Comparison of ENCODE assay signal across 17 mouse cellular contexts in the genomic region with DNA sequence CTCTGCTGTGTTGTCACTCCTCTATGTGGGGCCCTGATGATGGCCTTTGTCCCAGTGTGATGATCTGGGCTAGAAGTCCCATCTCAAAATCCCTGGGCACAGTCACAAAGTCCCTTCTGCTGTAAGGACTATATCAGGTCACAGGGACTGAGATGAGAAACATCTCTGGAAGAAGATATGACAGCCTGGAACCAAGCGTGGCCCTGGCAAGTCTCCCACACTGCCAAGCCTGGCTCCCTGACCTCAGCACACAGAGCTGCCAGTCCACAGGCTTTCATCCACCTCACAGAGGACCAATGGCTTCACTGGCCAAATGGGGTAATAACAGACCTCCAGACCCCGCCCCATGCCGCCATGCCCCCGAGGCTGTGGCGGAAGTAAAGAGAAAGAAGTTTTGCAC. TPM values are rescaled to one million over a fixed set of nuclear protein-coding genes. Genes with fewer than 3 reads are reported as not detected.
DNase-seq lines count a peak whose midpoint lies in the region; ATAC-seq lines count a peak whose summit lies in the region.
"Had no signal": no experiment of that assay in that cellular context is flagged by ENCODE, and none has a peak within 500 bp of the region (broad histone marks: within the 10 kb centered on the region; RNA-seq: fewer than 3 reads in every experiment).

No protein-coding gene starts in this region.

- H3K9me3 ChIP-seq in neural tube, embryonic 15.5 days (replicated peaks): no peaks in the 10 kb centered on the region
- H3K9me3 ChIP-seq: embryonic facial prominence, embryonic 13.5 days; forebrain, embryonic 13.5 days; heart, embryonic 10.5 days; hindbrain, embryonic 15.5 days had no signal

- no peaks in the 10 kb centered on the region for H3K27me3 ChIP-seq in neural tube, embryonic 15.5 days (replicated peaks)
- H3K27me3 ChIP-seq: hindbrain, embryonic 15.5 days had no signal

- no peak overlapping the region for H3K27ac ChIP-seq in neural tube, embryonic 15.5 days (replicated peaks)
- H3K27ac ChIP-seq: embryonic facial prominence, embryonic 13.5 days; forebrain, embryonic 13.5 days; heart, embryonic 10.5 days; hindbrain, embryonic 15.5 days had no signal

- no peak overlapping the region for H3K9ac ChIP-seq in neural tube, embryonic 15.5 days (replicated peaks)
- H3K9ac ChIP-seq: embryonic facial prominence, embryonic 13.5 days; forebrain, embryonic 13.5 days; hindbrain, embryonic 15.5 days had no signal

- peak; percentile 71 to 78 for DNase-seq in cerebellum, postnatal 14 days
- no peak for DNase-seq in cerebellum, adult 9-10 months
- DNase-seq in testis, postnatal 10 days (ENCODE audit: low spot score): peak; percentile 42
- DNase-seq in testis, postnatal 14 days (ENCODE audit: low spot score): no peak
- DNase-seq in gastrocnemius, postnatal 14 days: peak; percentile 69
- no peak for DNase-seq in left cerebral cortex, postnatal 25 days (ENCODE audit: low spot score in 2 of 2)
- DNase-seq: adrenal gland, postnatal 14 days; cerebellum, adult 11-12 months; heart, adult 18-20 months; heart, postnatal 10 days had no signal

- no peaks in the 10 kb centered on the region for H3K36me3 ChIP-seq in neural tube, embryonic 15.5 days
- H3K36me3 ChIP-seq: embryonic facial prominence, embryonic 13.5 days; heart, embryonic 10.5 days; hindbrain, embryonic 15.5 days had no signal

- ATAC-seq in neural tube, embryonic 15.5 days (ENCODE audit: low FRiP score): no peak
- ATAC-seq: forebrain, embryonic 13.5 days; intestine, embryonic 16.5 days had no signal

- no peak overlapping the region for H3K4me3 ChIP-seq in neural tube, embryonic 15.5 days (replicated peaks)
- H3K4me3 ChIP-seq: embryonic facial prominence, embryonic 13.5 days; forebrain, embryonic 13.5 days; heart, embryonic 10.5 days; hindbrain, embryonic 15.5 days had no signal

- H3K4me1 ChIP-seq in neural tube, embryonic 15.5 days: peaks cover 38% of the 10 kb centered on the region

- WGBS in neural tube, embryonic 15.5 days: 87% methylated on average over 5 of the region's 5 CpGs

- intact Hi-C loops in gastrocnemius, postnatal 14 days (cut with DNase I; ENCODE audit: low total_unique reads): no loop called here
- intact Hi-C loops in left cerebral cortex, postnatal 25 days (cut with DNase I): no loop called here

- H3K4me2 ChIP-seq in neural tube, embryonic 15.5 days: no peak overlapping the region
- H3K4me2 ChIP-seq: embryonic facial prominence, embryonic 13.5 days; forebrain, embryonic 13.5 days; hindbrain, embryonic 15.5 days had no signal

RNA-seq across cellular contexts. Expression of gene Prr5, which starts 10.8 kb away (rescaled TPM):
- total RNA-seq in gastrocnemius, postnatal 14 days (2021): 1 to 10 TPM; 7.3 to 8.5 TPM
- polyA plus RNA-seq in neural tube, embryonic 15.5 days (2015; fragmentation: Nextera tagmentation; extraction: Ambion mirVana): 29.3 and 33.6 TPM in 2 replicates
- total RNA-seq in left cerebral cortex, postnatal 25 days (2021): 10 to 100 TPM; 11.6 to 13.2 TPM
- total RNA-seq: MEL had no signal

Comparison
In these comparisons a context has a peak if more than half of its experiments do, and no peak if none do; other contexts are left out.
1. DNase-seq: peak in cerebellum, postnatal 14 days (2 of 2), testis, postnatal 10 days (single experiment) and gastrocnemius, postnatal 14 days (single experiment); none in cerebellum, adult 9-10 months (single experiment), testis, postnatal 14 days (single experiment) and left cerebral cortex, postnatal 25 days (0 of 2).